Mouse (Mus musculus) ES-E14 (cell line): ENCODE data around the gene Abca12.

Experiments
- MAFK ChIP-seq: IDR thresholded peaks from 2 replicates; pipeline ENCODE4 v1.6.1; 2014; ENCODE audit warnings: mild to moderate bottlenecking, low read depth, low read length, inconsistent platforms; ENCODE audit not compliant: insufficient read depth
- ZC3H11A ChIP-seq: IDR thresholded peaks from 2 replicates; pipeline ENCODE4 v1.6.1; 2012; ENCODE audit warnings: low read depth, mild to moderate bottlenecking, inconsistent platforms, low read length, borderline replicate concordance
- ZNF384 ChIP-seq: IDR thresholded peaks from 2 replicates; pipeline ENCODE4 v1.6.1; 2012; ENCODE audit warnings: low read depth, low read length, inconsistent platforms

- TF ChIP-seq MAFK, result no peak
- TF ChIP-seq ZNF384, result no peak
- TF ChIP-seq ZC3H11A, result no peak
Measured at GRCm38 (mm10) chr1:71239586-71239985, 175.1 kb downstream of the Abca12 start.
